ENCODE assay signal across 8 mouse cellular contexts in genomic region chr7:144581559-144582283, GRCm38 (mm10). TPM values are rescaled to one million over a fixed set of nuclear protein-coding genes. Genes with fewer than 3 reads are reported as not detected.
DNase-seq lines count a peak whose midpoint lies in the region; ATAC-seq lines count a peak whose summit lies in the region.

No protein-coding gene starts in this region.

- WGBS in hindbrain, embryonic 10.5 days, result 2% methylated on average over 43 of the region's 43 CpGs
- under 1% methylated on average over 42 of the region's 43 CpGs for WGBS in lung, embryonic 16.5 days

- peak; percentile 84 for DNase-seq in MEL-GATA-1-ER (ENCODE audit: extremely low read depth, low read depth)
- DNase-seq in cerebellum, adult 8-10 months, result peak; percentile 53
- peak; percentile 78 for DNase-seq in forelimb bud, embryonic 11.5 days (ENCODE audit: low read depth, low spot score)
- peak; percentile 86 for DNase-seq in hindbrain, embryonic 10.5 days (ENCODE audit: low spot score)
- peak; percentile 47 for DNase-seq in layer of hippocampus, adult 9-10 months (ENCODE audit: low spot score)
- DNase-seq in ovary, adult 18-20 months (ENCODE audit: low spot score), result peak; percentile 82
- DNase-seq in thymus, postnatal 10 days (ENCODE audit: low spot score in 2 of 2), result peak; percentile 73 to 82

- peak overlapping the region; percentile 81 for H3K4me2 ChIP-seq in lung, embryonic 16.5 days (ENCODE audit: low read depth, low read length)

- ATAC-seq in lung, embryonic 16.5 days (ENCODE audit: low read depth), result peak; percentile 93

- peaks cover 8% of the 10 kb centered on the region; the same call in 1 of the 2 replicates for H3K27me3 ChIP-seq in hindbrain, embryonic 10.5 days (ENCODE audit: insufficient read depth, poor library complexity, severe bottlenecking)
- no peaks in the 10 kb centered on the region for H3K27me3 ChIP-seq in lung, embryonic 16.5 days (ENCODE audit: control insufficient read depth, insufficient read depth, low read depth, low read length)

- H3K27ac ChIP-seq in hindbrain, embryonic 10.5 days, result peak overlapping the region; percentile 94
- H3K27ac ChIP-seq in lung, embryonic 16.5 days (ENCODE audit: low read length), result peak overlapping the region; percentile 96

- no peaks in the 10 kb centered on the region for H3K9me3 ChIP-seq in hindbrain, embryonic 10.5 days
- no peaks in the 10 kb centered on the region for H3K9me3 ChIP-seq in lung, embryonic 16.5 days (ENCODE audit: control insufficient read depth, low read length)

- peak overlapping the region; percentile 86 for H3K9ac ChIP-seq in lung, embryonic 16.5 days (ENCODE audit: low read length)

- H3K4me1 ChIP-seq in hindbrain, embryonic 10.5 days (replicated peaks), result peaks cover 30% of the 10 kb centered on the region
- peaks cover 16% of the 10 kb centered on the region for H3K4me1 ChIP-seq in lung, embryonic 16.5 days (replicated peaks; ENCODE audit: control insufficient read depth, insufficient read depth, low read length)

- peaks cover 30% of the 10 kb centered on the region for H3K36me3 ChIP-seq in hindbrain, embryonic 10.5 days
- peaks cover 5% of the 10 kb centered on the region for H3K36me3 ChIP-seq in lung, embryonic 16.5 days (ENCODE audit: control insufficient read depth, insufficient read depth, low read length)

- peak overlapping the region; percentile 88 for H3K4me3 ChIP-seq in hindbrain, embryonic 10.5 days
- H3K4me3 ChIP-seq in lung, embryonic 16.5 days (ENCODE audit: low read length), result peak overlapping the region; percentile 90

RNA-seq across cellular contexts. Expression of gene Fadd, which starts 0.5 kb away (rescaled TPM):
- polyA plus RNA-seq in hindbrain, embryonic 10.5 days (2016; fragmentation: Nextera tagmentation; extraction: Ambion mirVana), result 10.1 TPM in 2 replicates
- 11.5 and 12.7 TPM in 2 replicates for polyA plus RNA-seq in lung, embryonic 16.5 days (2015; fragmentation: Nextera tagmentation; extraction: Ambion mirVana)

RNA-seq across cellular contexts. Expression of gene Ppfia1, which starts 28.2 kb away (rescaled TPM):
- 33.2 and 38.1 TPM in 2 replicates for polyA plus RNA-seq in hindbrain, embryonic 10.5 days (2016; fragmentation: Nextera tagmentation; extraction: Ambion mirVana)
- 16.4 and 25.9 TPM in 2 replicates for polyA plus RNA-seq in lung, embryonic 16.5 days (2015; fragmentation: Nextera tagmentation; extraction: Ambion mirVana)

Comparison
In these comparisons a context has a peak if more than half of its experiments do, and no peak if none do; other contexts are left out.
1. Peak in every context shown above with its lines: DNase-seq, ATAC-seq, H3K4me3 ChIP-seq and H3K27ac ChIP-seq.